10 mouse cellular contexts compared by ENCODE assay signal in genomic region chr11:69715482-69715881, GRCm38 (mm10). TPM values are rescaled to one million over a fixed set of nuclear protein-coding genes. Genes with fewer than 3 reads are reported as not detected.
DNase-seq lines count a peak whose midpoint lies in the region; ATAC-seq and TF ChIP-seq lines count a peak whose summit lies in the region.
"Had no signal": no experiment of that assay in that cellular context is flagged by ENCODE, and none has a peak within 500 bp of the region (broad histone marks: within the 10 kb centered on the region; RNA-seq: fewer than 3 reads in every experiment).

No protein-coding gene starts in this region.

- H3K27ac ChIP-seq in layer of hippocampus, adult 2 months: peak overlapping the region; percentile 16; the same call in 1 of the 2 replicates
- H3K27ac ChIP-seq in embryonic facial prominence, embryonic 11.5 days (replicated peaks; ENCODE audit: low read depth, low read length): peak overlapping the region; percentile 42
- H3K27ac ChIP-seq: neural tube, embryonic 13.5 days had no signal

- no peak for DNase-seq in layer of hippocampus, adult 2 months (ENCODE audit: low spot score in 2 of 2)
- no peak for DNase-seq in layer of hippocampus, adult 9-10 months (ENCODE audit: low spot score)
- DNase-seq in NIH3T3 (ENCODE audit: low read depth): peak; percentile 78
- peak; percentile 56 for DNase-seq in embryonic facial prominence, embryonic 11.5 days (ENCODE audit: low spot score)
- DNase-seq in kidney, postnatal 14 days: peak; percentile 60
- DNase-seq in gastrocnemius, adult 18-20 months (ENCODE audit: low spot score): no peak

- no peak overlapping the region for H3K4me3 ChIP-seq in layer of hippocampus, adult 2 months
- no peak overlapping the region for H3K4me3 ChIP-seq in embryonic facial prominence, embryonic 11.5 days (ENCODE audit: low read depth, low read length)
- H3K4me3 ChIP-seq: erythroblast, embryonic 14.5 days; neural tube, embryonic 13.5 days had no signal

- no peak for ATAC-seq in embryonic facial prominence, embryonic 11.5 days (replicated peaks; ENCODE audit: insufficient number of reproducible peaks, low FRiP score, low TSS enrichment, low read depth)
- ATAC-seq in monocyte, adult 5-6 weeks (replicated peaks; ENCODE audit: insufficient number of reproducible peaks, low FRiP score, low TSS enrichment, poor library complexity, severe bottlenecking): peak; percentile 61; the same call in 1 of the 2 replicates
- no peak for ATAC-seq in inflammation-experienced regulatory T-cells, adult 6 months

- WGBS in embryonic facial prominence, embryonic 11.5 days: 57% methylated on average over 9 of the region's 9 CpGs

- H3K27me3 ChIP-seq in embryonic facial prominence, embryonic 11.5 days (ENCODE audit: control insufficient read depth, insufficient read depth, low read length): no peaks in the 10 kb centered on the region
- H3K27me3 ChIP-seq: neural tube, embryonic 13.5 days had no signal

- peak; percentile 79 for TF ChIP-seq CTCF in layer of hippocampus, adult 2 months (conservative IDR thresholded peaks at IDR 0.05)

- H3K4me1 ChIP-seq in embryonic facial prominence, embryonic 11.5 days (ENCODE audit: control insufficient read depth, insufficient read depth, low read length): peaks cover 2% of the 10 kb centered on the region; the same call in 1 of the 2 replicates
- H3K4me1 ChIP-seq: neural tube, embryonic 13.5 days had no signal

- no peak overlapping the region for H3K9ac ChIP-seq in embryonic facial prominence, embryonic 11.5 days (replicated peaks; ENCODE audit: low read length)
- H3K9ac ChIP-seq: neural tube, embryonic 13.5 days had no signal

- H3K4me2 ChIP-seq in embryonic facial prominence, embryonic 11.5 days (ENCODE audit: low read depth, low read length): no peak overlapping the region
- H3K4me2 ChIP-seq: neural tube, embryonic 13.5 days had no signal

- H3K36me3 ChIP-seq in embryonic facial prominence, embryonic 11.5 days (replicated peaks; ENCODE audit: control insufficient read depth, insufficient read depth, low read depth, low read length): no peaks in the 10 kb centered on the region
- H3K36me3 ChIP-seq: neural tube, embryonic 13.5 days had no signal

- H3K9me3 ChIP-seq in embryonic facial prominence, embryonic 11.5 days (replicated peaks; ENCODE audit: control insufficient read depth, low read length): no peaks in the 10 kb centered on the region
- H3K9me3 ChIP-seq: neural tube, embryonic 13.5 days had no signal

RNA-seq across cellular contexts. Expression of gene Tnfsfm13, which starts 19.6 kb away (rescaled TPM):
- total RNA-seq in layer of hippocampus, adult 2 months (2021): 1 to 10 TPM; 1.6 to 2.2 TPM
- 1.2 and 1.5 TPM in 2 replicates for polyA plus RNA-seq in embryonic facial prominence, embryonic 11.5 days (2014; fragmentation: Nextera tagmentation; extraction: Ambion mirVana)
- 23.9 to 50.5 TPM (median 24.3 TPM) in 3 replicates for total RNA-seq in monocyte, adult 5-6 weeks (2017)
- polyA plus RNA-seq in inflammation-experienced regulatory T-cells, adult 6 months (2017; shearing (Covaris generic)): not detected
- 1 to 10 TPM; 1.1 to 1.3 TPM for total RNA-seq in gastrocnemius, adult 18-20 months (2021)
- polyA plus RNA-seq: erythroblast, embryonic 14.5 days had no signal

RNA-seq across cellular contexts. Expression of gene Tnfsf12, which starts 19.8 kb away (rescaled TPM):
- total RNA-seq in layer of hippocampus, adult 2 months (2021): 1 to 10 TPM; 8.9 to 9.6 TPM
- 3.6 and 4.3 TPM in 2 replicates for polyA plus RNA-seq in embryonic facial prominence, embryonic 11.5 days (2014; fragmentation: Nextera tagmentation; extraction: Ambion mirVana)
- 2.5 to 23.1 TPM (median 10.7 TPM) in 3 replicates for total RNA-seq in monocyte, adult 5-6 weeks (2017)
- polyA plus RNA-seq in inflammation-experienced regulatory T-cells, adult 6 months (2017; shearing (Covaris generic)): not detected
- 10 to 100 TPM in 1 of 2 experiments, 1 to 10 TPM in 1; 7.4 to 10.4 TPM for total RNA-seq in gastrocnemius, adult 18-20 months (2021)

RNA-seq across cellular contexts. Expression of gene Tnfsf13, which starts 29.9 kb away (rescaled TPM):
- 1 to 10 TPM; 2.1 to 2.5 TPM for total RNA-seq in layer of hippocampus, adult 2 months (2021)
- polyA plus RNA-seq in embryonic facial prominence, embryonic 11.5 days (2014; fragmentation: Nextera tagmentation; extraction: Ambion mirVana): 0.24 and 0.42 TPM in 2 replicates
- 40.3 to 90.5 TPM (median 78.8 TPM) in 3 replicates for total RNA-seq in monocyte, adult 5-6 weeks (2017)
- polyA plus RNA-seq in inflammation-experienced regulatory T-cells, adult 6 months (2017; shearing (Covaris generic)): not detected
- total RNA-seq in gastrocnemius, adult 18-20 months (2021): under 1 TPM; 0.62 to 0.64 TPM
- polyA plus RNA-seq: erythroblast, embryonic 14.5 days had no signal

RNA-seq across cellular contexts. Expression of gene Senp3, which starts 33.6 kb away (rescaled TPM):
- 100 to 1,000 TPM; 108 to 132 TPM for total RNA-seq in layer of hippocampus, adult 2 months (2021)
- polyA plus RNA-seq in embryonic facial prominence, embryonic 11.5 days (2014; fragmentation: Nextera tagmentation; extraction: Ambion mirVana): 106 and 108 TPM in 2 replicates
- 67.5 to 144 TPM (median 118 TPM) in 3 replicates for total RNA-seq in monocyte, adult 5-6 weeks (2017)
- 10 to 100 TPM; 21.8 to 38.0 (median 32.0) TPM for polyA plus RNA-seq in inflammation-experienced regulatory T-cells, adult 6 months (2017; shearing (Covaris generic))
- 10 to 100 TPM; 21.9 to 25.4 TPM for total RNA-seq in gastrocnemius, adult 18-20 months (2021)

RNA-seq across cellular contexts. Expression of gene Polr2a, which starts 43.0 kb away (rescaled TPM):
- total RNA-seq in layer of hippocampus, adult 2 months (2021): 10 to 100 TPM; 64.6 to 65.4 TPM
- polyA plus RNA-seq in embryonic facial prominence, embryonic 11.5 days (2014; fragmentation: Nextera tagmentation; extraction: Ambion mirVana): 51.4 and 56.5 TPM in 2 replicates
- 21.5 to 120 TPM (median 48.7 TPM) in 3 replicates for total RNA-seq in monocyte, adult 5-6 weeks (2017)
- polyA plus RNA-seq in inflammation-experienced regulatory T-cells, adult 6 months (2017; shearing (Covaris generic)): 10 to 100 TPM; 27.3 to 28.4 (median 27.7) TPM
- 10 to 100 TPM; 33.0 to 33.9 TPM for total RNA-seq in gastrocnemius, adult 18-20 months (2021)

Comparison
In these comparisons a context has a peak if more than half of its experiments do, and no peak if none do; other contexts are left out.
1. DNase-seq: peak in NIH3T3 (single experiment), embryonic facial prominence, embryonic 11.5 days (single experiment) and kidney, postnatal 14 days (single experiment); none in layer of hippocampus, adult 2 months (0 of 2), layer of hippocampus, adult 9-10 months (single experiment) and gastrocnemius, adult 18-20 months (single experiment).
2. RNA of gene Tnfsf13, which starts 29.9 kb away (total RNA-seq): 40.3 to 90.5 TPM in monocyte, adult 5-6 weeks; 2.1 to 2.5 TPM in layer of hippocampus, adult 2 months and 0.62 to 0.64 TPM in gastrocnemius, adult 18-20 months; every median in the first group is over 10 times any median in the second.